Mouse (Mus musculus): Measurements from ENCODE around the gene Pak4.
"Not testable (repeated sequence)": the region's sequence is repeated elsewhere in the genome, so short reads cannot be mapped to it uniquely, and the experiment has no call there.

Pak4 gene

DNA sequence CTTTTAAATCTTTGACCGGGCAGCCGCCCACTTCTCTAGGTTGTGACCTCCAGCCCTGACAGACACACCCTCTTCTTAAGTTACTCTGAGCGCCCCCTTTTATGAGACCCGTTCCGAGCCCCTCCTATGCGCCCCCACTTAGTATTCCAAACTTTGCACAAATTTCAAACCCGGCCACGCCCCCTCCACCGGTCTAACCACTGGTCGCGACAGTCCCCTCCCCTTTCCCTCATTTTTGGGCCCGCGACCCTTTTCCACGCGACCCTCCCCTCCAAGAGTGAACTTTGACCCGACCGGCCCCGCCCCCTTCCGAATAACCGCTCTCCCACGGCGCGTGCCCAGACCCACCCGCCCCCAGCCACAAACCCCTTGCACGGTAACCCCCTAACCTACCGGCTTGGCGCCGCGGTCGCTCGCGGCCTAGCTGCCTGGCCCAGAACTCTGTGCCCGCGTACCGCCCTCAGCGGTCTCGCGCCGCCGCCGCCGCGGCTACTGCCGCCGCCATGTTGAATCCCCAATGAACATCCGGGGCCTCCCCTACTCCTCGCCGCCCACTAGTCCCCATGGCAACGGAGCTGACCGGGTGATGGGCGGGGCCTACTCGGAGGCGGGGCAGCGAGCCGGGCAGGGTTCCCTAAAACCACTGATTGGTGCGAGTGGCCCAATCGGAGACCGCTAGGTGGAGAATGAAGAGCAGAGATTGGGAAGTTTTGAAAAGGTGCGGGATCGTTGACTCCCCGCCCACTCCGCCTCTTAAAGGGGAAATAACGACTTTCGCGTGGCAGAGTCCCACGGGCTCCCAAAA lies at the start of gene Pak4, which contains the start of gene Samd4b:
Pak4 (minus strand) TSS at position 544 of the 805 bp plus-strand sequence.
Samd4b (minus strand) TSS at position 503 of the 805 bp plus-strand sequence.
- peak; percentile 99 for DNase-seq

DNA sequence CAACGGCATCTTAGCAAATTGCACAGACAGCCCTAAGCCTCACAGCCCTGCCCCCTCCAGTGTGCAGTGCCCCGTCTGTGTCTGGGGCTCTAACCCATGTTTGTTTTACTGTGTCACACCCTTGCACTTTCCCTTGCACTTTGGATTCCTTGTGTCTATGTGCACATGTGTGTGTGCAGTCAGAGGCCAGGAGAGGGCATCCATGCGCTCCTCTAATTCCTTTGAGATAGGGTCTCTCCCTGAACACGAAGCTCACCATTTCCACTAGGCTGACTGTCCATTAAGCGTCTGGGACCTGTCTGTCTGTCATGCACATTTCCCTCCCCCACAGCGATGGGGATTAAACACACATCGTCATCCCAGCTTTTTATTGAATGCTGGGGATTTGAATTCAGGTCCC lies 49.0 kb upstream of the Pak4 start:
- DNase-seq: peak; percentile 52

DNA sequence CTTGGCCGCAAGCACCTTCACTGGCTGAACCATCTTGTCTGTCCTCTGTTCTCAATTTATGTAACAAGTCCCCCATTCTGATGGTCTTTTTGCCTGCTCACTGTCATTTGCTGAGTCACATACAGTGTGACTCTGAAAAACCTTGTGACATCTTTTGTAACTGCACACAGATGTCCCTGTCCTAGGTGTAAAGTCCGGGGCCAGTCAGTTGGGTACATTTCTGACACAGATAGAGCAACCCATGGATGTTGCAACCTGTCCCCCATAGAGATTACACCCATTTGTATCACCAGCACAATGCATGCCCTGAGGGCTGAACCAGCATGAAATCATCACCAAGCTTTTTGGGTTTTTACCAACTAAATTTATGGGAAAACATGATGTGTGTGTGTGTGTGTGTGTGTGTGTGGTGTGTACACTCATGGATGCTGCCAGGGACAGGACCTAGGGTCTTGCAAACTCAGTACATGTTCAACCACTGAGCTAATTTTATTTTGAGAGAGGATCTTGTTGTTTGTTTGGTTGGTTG lies 48.0 kb upstream of the Pak4 start:
- no peak for DNase-seq

DNA sequence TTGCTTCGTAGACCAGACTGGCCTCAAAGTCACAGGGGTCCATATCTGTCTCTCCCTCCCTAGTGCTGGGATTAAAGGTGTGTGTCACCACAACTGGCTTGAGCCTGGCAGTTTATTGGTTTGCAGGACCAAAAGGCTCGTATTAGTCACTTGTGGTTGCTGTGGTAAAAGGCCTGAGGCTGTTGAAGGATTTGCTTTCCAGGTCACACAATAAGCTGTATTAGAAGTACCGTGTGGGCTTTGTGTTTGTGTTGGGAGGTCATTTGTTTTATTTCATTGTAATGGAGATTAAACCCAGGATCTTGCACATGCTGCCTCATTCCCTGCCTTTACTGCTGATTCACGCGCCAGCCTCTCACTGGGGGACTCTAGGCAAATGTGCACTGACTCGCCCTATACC lies 47.4 kb upstream of the Pak4 start:
- DNase-seq: no peak

DNA sequence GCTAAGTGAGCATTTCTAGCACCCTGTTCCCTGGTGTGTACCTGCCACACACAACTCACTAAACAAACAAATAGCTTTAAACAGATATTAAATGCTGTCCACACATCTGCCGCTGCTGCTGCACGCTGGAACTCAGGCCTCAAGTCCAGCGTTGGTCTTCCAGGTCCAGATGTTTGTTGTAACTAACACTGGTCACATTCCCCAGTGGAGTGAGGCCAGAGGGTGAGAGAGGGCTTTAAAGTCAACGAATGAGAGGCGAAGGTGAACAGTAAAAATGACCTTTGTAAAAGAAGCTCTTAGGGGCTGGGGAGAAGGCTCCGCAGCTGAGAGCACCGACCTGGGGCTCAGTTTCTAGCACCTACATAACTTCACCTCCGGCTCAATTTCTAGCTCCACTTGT lies 43.6 kb upstream of the Pak4 start:
- no peak for DNase-seq

DNA sequence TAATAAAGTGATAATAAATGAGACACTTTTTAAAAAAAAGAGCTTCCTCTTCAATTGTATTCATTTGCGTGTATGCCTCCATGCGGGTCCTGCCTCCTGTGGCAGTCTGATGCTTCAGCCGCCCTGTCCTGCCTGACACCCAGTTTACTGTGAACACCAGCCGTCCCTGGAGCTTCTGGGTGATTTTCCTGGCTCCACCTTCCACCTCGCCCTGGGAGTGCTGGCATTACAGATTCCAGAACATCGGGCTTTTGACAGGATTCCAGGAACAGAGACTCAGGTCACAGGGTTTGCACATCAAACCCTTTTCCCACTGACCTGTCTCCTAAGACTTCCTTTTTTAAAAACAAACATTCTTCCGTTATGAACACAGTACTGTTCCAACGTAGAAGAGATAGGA lies 39.5 kb upstream of the Pak4 start:
- no peak for DNase-seq

DNA sequence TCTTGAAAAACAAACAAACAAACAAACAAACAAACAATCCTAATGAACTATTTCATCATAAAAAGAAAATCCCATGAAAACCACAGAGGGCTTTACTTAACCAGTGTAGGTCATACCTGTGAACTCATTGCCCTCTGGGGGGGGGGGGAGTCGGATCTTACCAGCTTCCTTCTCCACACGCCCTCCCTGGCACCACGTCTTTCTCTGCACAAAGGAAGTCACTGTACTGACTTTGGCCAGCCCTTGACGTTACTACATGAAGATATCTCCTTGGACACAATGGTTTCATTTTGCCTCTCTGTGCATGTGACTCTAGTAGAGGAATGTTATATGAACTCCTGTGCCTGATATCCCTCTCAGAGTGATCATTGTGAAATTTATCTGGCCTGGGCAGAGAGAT lies 36.1 kb upstream of the Pak4 start:
- no peak for DNase-seq

DNA sequence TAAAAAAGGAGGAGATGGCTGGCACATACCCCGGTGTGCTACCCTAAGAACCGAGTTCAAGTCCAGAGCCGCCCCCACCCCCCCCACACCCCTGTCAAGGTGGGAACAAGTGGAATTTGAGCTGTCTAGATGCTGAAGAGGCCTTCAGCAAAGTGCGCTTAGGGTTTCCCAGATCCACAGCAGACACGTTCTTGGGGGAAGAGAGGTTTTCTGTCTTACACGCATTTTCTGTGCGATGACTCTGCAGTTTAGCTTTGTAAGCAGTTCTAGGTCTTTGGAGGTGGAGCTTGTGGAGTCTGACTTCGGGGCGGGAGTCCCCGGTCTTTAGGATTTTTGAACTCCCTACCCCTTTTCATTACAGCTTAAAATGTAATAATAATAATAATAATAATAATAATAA lies 33.1 kb upstream of the Pak4 start, which contains the start of gene Acp7:
Acp7 (minus strand) TSS at position 260 of the 400 bp plus-strand sequence.
- no peak for DNase-seq

DNA sequence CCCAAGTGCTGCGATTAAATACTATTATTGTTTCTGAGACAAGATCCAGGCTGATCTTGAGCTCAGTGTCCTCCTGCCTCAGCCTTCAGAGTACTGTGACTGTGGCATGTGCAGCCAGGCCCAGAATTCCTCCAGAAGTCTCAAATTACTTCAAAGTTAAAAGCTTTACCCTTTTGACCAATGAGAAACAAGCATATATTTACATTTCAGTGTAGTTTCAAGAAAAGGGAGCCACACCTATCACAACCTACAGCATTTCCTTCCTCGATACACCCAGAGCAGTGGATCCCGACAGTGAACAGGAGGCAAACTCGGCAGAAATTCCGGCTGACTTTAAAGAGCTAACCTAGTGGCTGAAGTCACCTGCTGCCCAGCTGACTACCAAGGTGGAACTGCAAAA lies 26.8 kb upstream of the Pak4 start:
- no peak for DNase-seq

DNA sequence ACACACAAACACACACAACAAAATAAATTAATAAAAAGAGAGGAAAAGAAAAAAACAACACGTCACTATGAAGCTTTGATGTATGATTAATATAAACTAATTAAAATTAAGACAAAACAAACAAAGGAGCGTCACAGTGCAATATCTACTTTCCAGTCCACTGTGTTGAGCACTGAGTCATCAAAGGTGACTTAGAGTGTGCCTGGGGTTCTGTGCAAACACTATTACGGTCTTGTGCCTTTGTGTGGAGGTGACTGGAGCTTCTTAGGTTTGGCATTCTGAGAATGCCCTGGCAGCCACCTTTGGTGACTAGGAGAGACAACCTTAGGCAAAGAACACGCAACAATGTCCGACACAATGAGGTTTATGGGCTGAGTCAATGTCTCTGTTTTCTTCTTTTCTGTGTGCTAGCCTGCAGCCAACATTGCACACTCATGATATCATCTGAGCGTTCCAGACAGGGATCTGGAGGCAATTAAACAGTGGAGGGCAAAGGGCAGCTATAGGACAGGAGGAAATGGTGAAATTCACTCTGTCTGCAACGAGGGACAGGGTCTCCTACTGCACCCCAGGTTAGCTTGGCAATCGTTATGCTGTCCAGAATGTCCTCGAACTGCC lies 21.2 kb upstream of the Pak4 start:
- no peak for DNase-seq

DNA sequence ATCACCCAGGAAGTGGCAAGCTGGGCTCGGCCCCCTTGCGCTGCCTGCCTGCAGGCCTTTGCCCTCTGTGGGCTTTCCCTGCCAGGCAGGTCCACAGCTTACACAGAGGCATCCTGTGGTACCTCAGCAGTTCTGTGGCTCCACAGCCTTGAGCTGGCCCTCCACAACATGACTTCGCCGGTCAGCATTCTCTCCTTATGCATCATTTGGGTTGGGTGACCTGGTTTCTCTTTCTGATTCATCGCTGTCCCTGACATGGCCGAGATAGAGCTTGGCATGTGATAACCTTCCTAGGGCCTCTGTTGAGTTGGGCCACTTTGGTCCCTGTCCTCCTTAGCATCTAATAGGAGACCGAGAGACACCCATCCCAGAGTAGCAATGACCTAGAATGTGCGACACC lies 8.0 kb upstream of the Pak4 start:
- DNase-seq: no peak

DNA sequence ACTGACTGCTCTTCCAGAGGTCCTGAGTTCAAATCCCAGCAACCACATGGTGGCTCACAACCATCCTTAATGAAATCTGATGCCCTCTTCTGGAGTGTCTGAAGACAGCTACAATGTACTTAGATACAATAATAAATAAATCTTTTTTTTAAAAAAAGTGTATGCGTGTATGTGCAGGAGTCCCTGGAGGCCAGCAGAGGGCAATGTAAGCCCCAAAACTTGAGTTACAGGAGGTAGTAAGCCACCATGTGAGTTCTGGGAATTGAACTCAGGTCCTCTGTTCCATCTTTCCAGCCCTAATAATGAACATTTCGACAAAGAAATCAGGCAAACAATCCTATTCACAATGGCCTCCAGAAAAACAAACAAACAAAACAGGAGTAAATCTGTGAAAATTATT lies 5.8 kb upstream of the Pak4 start:
- not testable (repeated sequence) for DNase-seq

DNA sequence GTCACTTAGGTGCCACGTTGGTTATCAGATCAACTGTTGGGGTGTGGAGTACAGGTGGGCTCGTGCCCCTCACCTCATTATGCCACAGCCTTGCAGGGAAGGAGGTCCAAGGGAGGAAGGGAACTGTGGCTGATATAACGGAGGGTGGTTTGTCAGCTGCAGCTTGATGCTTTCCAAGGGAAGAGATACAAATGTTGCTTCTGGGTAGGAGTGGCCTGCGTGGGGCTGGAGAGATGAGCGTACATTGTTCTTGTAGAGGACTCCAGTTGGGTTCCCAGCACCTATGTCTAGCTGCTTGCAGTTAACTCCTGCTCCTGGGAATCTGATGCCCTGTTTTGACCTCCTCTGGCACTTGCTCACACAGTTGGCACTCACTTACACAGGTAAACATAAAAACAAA lies 5.2 kb upstream of the Pak4 start:
- DNase-seq: no peak

DNA sequence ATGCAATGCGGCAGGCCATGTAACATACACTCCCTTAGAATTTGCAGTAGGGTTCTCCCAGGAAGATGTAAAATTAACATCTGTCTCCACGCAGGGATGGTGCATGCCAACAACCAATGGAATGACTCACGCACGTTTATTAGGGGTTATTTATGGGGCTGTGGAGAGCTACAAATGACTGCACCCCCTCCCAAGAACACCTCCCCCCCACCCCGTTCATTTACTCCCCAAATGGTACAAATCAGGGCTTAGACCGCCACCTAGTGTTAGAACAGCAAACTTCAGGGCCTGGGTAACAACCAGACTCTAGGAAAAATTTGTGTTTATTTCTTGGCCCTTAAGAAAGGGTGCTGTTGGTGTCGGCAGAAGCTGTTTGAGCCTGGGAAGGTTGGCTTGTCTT lies 3.7 kb upstream of the Pak4 start:
- peak; percentile 80 for DNase-seq

DNA sequence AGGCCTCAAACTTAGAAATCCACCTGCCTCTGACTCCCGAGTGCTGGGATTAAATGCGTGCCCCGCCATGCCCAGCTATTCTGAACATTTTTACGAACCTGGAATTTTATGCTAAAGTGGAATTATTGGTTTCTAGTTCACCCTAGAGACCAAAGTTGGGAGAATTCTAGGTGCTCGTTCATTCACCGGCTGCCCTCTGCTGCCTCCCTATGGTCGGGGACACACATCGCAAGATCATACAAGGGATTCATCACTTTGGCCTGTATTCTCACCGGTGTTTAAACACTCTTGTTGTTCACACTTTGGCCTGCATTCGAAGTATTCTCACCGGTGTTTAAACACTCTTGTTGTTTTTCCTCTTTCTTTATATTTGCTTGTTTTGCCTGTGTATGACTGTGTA lies 3.0 kb upstream of the Pak4 start:
- peak; percentile 72 for DNase-seq

DNA sequence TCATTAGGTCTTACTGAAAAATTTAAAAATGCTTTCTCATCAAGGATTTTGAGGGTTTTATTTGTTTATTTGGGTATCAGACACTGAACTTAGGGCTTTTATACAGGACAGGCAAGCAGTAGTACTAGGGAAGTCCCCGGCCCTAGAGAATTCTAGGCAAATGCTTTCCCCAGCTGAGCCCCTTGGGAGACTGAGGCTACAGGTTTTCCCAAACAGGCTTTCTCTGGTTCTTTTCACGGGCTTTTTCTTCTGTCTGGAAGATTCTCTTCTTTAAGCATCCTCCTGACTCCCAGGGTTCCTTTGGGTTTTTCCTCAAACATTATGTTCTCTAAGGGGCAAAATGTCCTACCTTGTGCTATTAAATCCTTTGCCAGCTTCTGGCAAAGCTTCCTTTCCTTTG lies 966 bp upstream of the Pak4 start:
- no peak for DNase-seq

DNA sequence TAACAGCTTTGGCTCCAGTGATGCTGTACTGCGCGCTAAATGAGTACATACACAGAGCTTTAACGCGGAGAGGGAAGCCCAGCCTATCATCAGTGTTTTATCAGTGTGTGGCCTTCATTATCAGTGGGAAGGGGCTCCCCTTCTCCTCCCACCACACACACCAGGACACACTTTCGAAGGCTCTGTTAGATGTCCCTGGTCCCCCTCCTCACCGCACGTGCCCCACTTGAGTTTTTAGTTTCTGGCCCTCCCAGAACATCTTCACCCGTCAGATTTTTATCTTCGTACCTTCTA lies 761 bp downstream of the Pak4 start:
- no peak for DNase-seq

DNA sequence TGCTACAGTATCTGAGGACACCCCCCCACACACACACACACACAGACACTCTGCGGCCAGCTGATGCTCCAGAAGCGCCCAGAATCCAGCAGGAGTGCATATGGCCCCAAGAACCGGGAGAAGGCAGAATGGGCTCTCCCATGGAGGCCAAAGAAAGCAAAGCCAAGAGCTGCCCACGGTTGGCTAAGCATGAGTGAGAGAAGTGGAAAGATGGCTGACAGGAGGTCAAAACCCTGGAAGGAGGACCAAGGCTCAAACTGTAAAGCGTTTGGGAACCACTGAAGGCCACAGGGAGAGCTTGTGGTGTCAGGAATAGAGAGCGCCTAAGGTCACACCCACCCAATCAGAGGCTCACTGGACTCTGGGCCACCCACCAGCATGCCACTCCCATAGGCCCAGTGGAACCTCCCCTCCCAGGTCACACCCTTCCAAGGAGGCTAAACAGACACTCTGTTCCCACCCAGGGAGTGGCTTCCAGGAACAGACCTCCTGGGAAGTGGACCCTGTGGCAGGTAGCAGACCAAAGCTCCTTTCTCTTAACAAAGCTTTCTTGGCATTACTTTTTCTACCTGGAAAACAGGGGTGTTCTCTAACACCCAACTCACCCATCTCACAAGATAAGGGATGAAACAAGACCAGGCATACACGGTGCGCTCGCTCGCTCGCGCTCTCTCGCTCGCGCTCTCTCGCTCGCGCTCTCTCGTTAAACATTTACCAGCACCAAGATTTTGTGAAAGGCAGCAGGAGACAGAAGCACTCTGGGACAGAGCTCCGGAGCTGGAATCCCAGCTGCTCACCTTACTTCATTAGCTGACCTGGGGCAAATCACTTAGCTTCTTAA lies 1.3 kb downstream of the Pak4 start:
- peak; percentile 53 for DNase-seq

DNA sequence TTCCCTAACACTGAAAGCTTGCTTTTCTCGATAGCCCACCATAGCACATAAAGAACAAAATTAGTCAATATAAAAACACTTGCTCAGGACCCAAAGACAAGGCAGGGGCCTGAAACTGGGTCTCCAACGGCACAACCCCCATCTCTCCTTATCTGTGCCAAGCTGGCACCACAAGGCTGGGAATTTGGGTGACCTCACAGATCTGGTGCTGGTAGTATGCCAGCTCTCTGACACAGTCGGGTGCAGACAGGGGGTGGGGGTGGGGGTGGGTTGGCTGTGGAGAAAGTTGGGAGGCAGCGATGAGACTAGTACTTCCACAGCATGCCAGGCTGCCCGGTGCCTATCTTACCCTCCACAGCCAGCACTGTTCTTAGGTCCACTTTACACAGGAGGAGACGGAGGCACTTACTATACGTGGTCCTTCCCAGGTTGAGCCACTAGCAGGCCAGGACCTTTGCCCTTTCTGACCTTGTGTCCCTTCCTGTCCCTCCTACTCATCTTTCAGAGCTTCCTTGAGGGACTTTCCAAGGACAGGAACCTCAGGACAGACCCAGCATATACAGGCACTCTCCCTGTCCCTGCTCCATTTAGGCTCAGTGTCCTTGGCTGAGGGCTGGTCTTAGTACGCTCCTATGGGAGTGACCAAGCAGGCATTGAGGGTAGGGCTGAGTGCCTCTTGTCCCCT lies 2.1 kb downstream of the Pak4 start:
- peak; percentile 17 for DNase-seq

DNA sequence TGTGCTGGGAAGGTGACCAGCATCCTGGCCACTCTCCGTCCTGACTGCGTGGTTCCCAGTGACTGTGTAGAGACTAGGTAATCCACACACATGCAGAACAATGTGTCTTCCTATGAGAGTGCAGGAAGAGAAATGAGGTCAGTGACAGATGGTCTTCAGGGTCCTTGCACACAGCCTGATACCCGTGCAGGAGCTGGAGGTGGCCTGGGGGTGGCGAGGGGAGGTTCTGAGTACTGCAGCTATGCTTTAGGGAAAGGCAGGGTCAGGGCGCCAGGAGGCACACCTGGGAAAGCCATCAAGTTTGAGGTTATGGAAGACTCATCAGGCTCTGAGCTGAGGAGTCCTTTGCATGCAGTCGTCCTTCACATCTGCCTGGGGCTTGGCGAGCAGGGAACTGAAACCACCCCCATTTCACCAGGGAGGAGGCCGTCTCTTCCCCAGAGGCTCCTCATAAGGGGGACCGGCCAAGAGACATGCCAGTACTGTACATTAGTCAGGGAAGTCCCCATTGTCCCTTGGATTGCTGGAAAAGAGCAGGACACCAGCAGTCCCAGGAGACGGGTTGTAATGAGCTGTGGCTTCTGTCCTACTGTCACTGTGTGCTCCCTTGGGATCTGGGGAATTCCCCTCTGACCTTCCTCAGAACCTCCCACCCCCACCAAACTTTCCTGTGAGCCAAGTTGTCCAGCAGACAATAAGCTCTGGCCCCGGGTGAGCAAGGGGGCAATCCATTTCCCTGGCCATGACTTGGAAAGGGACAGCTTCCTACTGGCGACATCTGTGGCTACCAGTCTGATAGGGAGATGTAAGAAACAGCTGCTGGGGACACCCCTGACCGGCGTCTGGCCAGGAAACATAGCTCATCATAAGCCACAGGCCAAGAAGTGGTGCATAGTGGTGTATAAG lies 4.5 kb downstream of the Pak4 start:
- DNase-seq: peak; percentile 73

DNA sequence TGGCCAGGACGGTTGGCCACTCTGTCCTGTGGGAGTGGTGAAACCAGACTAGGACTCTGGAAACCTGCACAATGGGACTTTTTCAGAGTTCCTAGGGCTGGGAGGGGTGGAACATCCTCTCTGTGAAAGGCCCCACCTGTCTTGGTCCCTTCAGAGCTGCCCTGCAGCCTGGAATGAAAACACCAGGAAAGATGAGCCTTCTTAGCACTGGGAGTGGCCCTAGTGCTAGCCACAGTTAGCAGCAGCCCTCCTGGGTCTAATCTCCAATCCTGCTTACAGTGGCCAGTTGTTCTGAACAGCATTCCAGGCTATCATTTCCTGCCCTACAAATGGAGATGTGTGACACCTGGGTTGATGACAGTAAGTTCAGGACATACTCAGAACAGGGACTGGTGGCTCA lies 6.1 kb downstream of the Pak4 start:
- no peak for DNase-seq

DNA sequence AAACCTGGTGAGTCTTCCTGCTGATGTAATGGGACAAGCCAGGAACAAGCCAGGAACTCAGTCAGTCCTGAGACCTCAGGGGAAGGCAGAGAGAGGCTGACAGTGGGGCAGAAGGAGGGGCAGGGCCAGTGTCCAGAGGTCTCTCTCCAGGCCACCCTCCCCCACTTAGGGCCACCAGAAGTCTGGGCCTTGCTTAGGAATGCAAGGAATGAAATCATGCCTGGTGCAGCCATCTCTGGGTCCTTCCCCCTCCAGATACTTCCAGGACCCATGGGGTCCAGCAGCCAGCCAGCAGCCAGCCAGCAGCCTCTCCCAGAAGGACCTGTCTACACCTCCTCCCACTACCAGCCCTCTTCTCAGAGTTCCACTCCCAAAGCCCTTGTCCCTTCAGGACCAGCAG lies 10.3 kb downstream of the Pak4 start:
- DNase-seq: no peak

All from retina, postnatal 1 day (tissue).